Mouse (Mus musculus): ENCODE measurements at regions not wholly inside any gene's neighbourhood (a gene's known extent, or its start where the extent isn't known, plus 50 kb on each side); places are given as distances from the start of the nearest gene placed in this dataset.

- no peak for TF ChIP-seq CHD2 (IDR thresholded peaks at IDR 0.05; ENCODE audit: low read depth, low read length)
- no peak for TF ChIP-seq HCFC1 (IDR thresholded peaks at IDR 0.05; ENCODE audit: borderline replicate concordance, insufficient read depth, low read length)
- no peak for TF ChIP-seq ZC3H11A (IDR thresholded peaks at IDR 0.05; ENCODE audit: borderline replicate concordance, low read depth, low read length)
- TF ChIP-seq ZNF384 (IDR thresholded peaks at IDR 0.05; ENCODE audit: low read depth, low read length): no peak
Measured at GRCm38 (mm10) chr2:71670228-71670790, 75.1 kb upstream of the Itga6 start.

Data from ES-E14 (cell line).